Mouse (Mus musculus) layer of hippocampus, postnatal 10 days (tissue): ENCODE results near the gene Ccdc88b. TPM values are rescaled to one million over a fixed set of nuclear protein-coding genes. Genes with fewer than 3 reads are reported as not detected.

ENCODE experiments used
- DNase-seq, 2 experiments: peaks; one replicate each; pipeline ENCODE4 v3.0.0; 2021; ENCODE audit warnings: low spot score in 2 of 2
- total RNA-seq, 2 experiments: library from RNA; stranded (reverse); gene quantifications; 2 replicates each; pipeline ENCODE4 v1.2.3; 2021

Gene Ccdc88b
- total RNA-seq, 2 experiments from 2014 or later, result 2.9 to 4.2 TPM

DNA sequence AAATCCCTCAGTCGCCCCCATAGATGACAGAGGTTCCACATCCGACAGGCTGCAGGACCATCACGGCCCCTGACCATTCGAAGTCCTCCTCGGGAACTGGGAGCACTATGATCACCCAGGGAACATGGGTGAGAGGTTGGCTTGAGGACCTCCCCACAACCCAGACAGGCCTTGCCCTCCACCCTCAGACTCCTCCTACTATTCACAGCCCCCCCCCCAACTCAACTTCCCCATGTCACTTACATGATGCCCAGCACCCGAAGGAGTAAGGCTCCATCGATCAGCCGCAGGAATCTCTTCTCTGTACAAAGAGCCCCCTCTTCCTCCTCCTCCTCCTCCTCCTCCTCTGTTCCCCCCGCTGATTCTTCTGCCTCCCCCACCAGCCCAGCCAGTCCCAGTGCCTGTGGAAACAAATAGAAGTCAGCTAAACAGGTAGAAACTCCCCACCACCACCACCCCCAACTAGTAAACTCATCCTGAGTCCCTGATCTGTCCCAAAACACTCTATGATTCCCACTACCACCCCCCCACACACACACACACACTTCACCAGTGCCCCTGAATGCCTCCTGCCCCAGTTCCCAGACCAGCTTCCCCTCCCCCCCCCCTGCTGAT, 513 bp downstream of the Ccdc88b start:
- no peak for DNase-seq

DNA sequence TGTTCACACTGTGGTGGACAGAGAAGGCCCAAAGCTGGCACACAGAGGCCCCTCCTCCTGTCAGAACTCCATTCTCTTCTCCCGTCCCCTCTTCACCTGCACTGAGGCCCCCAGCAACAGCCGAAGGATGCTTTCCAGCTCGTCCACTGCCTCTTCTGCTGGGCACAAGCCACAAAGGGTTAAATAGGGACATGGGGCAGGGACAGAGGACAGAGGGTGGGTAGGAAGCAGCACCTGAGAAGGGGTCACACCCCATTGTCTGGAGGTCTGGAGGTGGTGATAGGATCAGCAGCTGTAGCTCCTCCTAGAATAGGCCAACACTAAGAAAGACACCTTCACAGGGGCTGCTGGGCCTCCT, 1.0 kb downstream of the Ccdc88b start:
- DNase-seq, result no peak

DNA sequence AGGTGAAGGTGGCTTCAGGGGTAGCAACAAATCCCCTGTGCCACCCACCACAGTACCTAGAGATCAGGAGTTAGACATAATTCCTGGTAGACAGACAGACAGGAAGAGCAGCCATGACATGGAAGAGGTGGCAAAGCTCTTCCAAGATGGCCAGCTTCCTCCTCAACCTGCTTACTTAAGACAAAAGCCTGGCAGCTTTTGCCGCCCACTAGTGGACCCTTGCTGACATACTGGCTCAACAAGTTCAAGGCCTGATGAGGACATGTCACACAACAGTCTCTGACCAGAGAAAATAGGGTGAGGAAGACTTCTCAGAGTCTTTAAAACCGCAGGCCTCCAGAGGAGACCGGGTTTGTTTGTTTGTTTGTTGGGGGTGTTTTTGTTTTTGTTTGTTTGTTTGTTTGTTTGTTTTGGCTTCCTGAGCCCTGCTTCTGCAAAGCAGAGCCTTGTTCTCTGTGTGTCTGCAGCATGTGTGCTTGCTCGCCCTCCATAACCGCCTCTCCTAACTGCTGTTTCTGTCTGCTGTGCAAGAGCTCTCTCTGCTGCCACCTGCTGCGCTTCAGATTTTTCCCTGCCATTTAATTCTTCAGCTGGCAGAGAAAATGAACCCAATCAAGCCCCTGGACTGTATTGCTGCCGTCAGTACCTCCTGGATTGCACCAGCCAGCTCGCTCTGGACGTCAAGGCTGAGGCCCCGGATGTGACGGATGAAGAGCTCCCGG, 1.6 kb downstream of the Ccdc88b start:
- peak; percentile 77 to 79 for DNase-seq

DNA sequence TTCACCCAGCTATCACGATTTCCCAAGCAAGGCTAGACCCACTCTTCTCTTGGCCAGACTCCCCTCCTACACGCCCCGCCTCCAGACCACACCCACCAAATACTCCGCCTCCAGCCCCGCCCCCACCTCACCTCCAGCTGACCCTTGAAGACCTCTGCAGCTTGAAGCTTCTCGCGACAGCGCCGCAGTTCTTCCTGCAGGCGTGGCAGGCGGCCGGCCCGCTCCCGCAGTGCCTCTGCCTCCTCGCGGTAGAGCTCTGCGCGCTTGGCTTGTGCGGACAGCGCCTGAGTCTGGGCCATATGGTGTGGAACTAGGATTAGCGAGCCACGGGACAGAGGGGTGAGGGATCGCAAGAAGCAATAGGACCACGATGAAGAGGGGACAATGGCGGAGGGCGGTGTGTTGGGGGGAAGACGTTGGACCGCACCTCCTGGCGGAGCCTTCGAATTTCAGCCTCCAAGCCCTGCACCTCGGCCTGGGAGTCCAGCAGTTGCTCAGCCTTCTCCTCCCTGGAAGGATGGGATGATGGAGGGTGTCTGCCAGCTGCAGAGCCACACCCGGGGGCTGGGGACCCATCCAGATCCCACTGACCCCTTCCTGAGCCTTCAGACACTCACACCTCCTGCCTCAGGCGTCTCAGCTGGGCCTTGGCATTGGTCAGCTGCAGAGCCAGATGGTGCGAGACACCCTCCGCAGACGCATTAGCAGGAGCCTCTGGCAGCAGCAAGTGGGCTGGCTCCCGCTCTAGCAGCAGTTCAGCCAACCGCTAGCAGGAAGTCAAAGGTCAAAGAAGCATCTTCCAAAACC, 2.6 kb downstream of the Ccdc88b start:
- DNase-seq, result no peak

DNA sequence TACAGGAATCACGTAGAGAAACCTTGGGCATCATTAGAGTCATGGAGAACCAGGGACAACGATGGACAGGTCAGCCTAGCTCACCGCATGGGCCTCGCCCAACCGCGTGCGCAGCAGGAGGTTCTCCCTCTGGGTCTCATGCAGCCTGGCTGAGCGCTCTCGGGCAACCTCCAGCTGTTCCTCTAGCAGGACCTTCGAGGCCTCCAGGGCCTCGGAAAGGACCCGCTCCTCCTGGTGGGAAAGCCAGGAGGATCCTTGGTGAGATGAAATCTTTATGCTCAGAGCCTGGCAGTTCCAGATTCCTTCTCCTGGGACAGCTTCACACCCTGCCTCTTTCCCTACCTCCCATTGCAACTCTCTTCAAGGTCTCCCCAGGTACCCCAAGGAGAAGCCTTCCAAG, 3.4 kb downstream of the Ccdc88b start:
- no peak for DNase-seq

DNA sequence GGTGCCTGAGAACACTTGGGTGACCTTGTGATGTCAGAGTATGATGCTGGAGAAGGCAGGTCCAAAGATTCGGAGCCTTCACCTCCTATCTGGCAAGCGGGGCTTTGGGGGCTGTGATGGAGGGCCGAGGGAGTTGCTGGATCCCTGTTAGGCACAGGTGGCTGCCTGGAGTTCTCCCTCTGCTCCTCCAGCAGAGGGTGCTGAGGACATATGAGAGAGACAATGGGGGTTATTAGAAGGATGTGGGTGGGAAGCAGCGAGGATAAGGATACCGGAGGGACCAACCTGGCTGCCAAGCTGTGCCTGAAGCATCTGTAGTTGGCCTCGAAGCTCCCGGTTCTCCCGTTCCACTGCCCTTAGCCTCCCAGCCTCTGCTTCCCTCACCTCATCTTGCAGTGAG, 4.1 kb downstream of the Ccdc88b start:
- DNase-seq, result no peak

DNA sequence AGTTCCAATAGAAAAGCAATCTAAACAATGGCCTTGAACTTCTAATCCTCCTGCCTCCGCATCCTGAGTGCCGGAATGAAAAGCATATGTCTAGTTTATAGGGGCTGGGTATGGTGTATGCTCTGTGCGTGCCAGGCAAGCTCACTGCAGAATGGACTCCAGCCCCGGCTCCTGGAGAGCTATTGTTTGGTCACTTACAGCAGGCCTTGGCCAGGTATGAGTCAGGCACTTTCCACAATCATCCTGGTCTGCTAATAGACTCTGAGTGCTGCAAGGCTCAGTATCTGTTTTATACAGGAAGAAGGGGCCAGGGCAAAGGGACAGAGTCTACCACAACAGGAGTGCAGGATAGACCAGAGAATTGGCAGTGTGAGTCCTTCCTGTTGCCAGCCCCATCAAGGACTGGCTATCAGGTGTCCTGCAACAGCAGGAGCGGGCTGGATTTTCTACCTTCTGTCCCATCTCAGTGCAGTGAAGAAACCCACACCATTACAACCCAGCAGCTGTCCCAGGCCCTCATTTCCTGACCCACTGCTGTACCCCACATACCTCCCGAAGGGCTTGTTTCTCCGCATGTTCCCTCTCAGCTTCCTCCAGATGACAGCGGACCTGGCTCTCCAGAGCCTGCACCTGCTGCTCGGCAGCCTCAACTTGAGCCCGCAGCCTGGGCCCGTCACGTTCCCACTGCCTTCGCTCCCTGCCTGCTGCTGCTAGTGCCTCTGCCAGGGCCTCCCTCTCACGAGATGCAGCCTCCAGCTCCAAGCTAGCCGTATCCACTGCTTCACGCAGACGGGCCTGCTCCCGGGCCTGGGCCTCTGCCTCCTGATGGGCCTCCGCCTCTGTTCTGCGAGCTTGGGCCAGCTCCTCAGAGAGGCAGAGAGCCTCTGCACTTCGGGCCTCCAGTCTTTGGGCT, 5.4 kb downstream of the Ccdc88b start:
- no peak for DNase-seq

DNA sequence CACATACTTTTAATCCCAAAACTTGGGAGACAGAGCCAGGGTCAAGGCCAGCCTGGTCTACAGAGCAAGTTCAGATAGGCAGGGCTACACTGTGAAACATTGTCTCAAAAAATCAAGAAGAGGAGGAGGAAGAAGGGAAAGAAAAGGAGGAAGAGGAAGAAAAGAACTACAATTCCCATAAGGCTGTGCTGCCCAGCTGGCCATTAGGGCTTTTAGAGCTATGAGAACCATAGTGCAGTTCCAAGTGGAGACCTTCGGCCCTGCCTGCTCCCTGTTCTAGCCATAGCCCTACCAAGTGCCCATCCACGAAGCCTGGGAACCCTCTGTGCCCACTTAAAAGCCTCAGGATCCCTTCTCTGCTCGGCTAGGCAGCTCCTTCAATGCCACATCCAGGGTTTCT, 6.5 kb downstream of the Ccdc88b start:
- no peak for DNase-seq

DNA sequence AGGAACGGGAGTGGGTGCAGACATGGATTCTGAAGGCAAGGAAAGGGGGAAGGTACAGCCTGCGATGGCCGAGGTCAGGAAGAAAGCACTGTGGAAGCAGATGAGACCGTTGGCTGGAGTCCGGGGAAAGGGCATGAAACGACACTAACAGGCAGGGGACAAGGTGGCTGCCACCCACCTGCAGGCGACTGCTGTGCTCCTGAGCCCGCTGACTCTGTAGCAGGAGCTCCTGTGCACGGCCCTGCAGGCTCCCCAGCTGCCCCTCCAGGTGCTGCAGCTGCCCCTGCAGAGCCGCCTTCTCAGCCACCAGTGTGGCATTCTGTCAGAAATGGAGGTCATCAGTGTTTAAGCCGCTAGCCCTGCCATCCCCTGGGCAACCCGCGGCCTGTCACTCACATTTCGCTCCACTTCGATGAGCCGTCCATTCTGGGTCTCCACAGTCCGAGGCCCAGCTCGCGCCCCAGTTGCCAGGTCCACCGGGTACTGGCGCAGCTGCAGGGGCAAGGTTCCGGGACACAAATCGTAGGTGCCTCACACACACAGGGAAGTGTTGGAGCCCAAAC, 8.4 kb downstream of the Ccdc88b start:
- no peak for DNase-seq

DNA sequence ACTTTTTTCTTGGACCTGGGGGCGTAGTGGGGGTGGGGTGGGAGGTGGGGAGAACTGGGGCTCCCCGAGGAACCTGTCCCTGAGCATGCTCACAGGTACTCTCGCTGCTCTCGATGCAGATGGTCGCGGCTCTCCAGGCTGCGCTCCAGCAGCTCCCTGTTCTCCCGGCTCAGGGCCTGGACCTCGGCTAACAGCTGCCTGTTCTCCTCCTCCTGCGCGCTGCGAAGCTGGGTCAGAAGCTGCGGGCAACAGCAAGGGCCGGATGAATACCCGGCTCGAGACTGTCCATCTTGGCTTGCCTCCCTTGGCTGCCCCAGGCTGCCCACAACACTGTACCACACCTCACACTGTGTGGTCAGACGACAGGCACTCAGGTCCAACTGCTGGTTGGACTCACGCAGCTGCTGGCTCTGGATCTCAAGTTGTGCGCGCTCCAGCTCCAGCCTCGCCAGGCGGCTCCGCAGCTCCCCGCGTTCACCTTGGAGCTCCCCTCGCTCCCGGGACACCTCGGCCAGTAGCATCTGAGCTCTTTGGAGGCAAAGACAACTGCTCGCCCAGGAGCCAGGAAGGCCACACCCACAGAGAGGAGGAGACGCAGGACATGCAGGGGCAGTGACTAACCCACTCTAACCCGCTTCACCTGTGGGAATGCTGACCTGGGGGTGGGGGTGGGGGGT, 10.0 kb downstream of the Ccdc88b start:
- no peak for DNase-seq

DNA sequence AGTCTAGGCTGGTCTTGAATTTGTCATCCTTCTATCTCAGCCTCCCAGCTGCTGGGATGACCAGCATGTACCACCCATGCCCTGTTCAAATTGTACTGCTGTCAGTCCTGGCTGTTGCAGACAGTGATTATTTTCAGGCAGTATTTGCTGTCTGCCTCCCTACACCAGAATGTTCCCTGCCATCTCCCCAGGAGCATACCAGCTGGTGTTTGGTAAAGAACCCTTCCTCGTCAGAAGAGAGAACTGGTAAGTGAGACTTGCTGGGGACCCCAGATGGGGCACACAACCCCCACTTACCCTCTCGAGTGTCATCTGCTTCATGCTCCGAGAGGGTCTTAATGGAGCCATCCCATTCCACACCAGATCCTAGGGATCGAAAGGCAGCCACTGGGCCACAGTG, 12.0 kb downstream of the Ccdc88b start:
- DNase-seq, result no peak

DNA sequence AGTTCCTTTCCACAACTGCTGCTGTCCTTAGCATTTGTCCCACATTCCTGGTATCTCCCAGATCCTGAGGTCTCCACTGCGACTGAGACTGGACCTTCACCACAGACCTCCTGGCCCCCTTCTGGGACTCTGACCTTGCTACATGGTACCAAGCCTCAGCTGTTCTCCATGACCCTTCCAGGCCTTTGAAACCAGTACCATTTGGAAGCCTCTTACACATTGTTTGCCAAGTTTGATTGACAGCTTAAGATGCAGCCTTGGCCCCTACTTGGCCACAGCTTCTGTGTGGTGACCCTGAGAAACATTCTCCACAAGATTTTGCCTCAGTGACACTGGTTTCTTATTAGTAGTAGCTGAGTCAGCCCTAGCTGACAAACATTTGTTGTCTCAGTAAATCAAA, 15.7 kb downstream of the Ccdc88b start:
- DNase-seq, result no peak

DNA sequence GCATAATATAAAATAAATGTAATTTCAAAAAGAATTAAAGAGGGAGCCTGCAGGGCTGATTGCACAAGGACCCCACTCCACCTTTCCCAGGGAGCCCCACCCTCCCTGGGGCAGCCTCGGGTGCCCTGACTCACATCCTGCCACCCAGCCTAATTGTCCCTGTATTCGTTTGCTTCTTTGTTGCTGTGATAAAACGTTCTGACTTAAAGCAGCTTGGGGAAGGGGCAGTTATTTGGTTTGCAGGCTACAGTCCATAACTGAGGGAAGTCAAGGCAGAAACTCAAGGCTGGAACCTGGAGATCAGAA, 16.8 kb downstream of the Ccdc88b start:
- no peak for DNase-seq

DNA sequence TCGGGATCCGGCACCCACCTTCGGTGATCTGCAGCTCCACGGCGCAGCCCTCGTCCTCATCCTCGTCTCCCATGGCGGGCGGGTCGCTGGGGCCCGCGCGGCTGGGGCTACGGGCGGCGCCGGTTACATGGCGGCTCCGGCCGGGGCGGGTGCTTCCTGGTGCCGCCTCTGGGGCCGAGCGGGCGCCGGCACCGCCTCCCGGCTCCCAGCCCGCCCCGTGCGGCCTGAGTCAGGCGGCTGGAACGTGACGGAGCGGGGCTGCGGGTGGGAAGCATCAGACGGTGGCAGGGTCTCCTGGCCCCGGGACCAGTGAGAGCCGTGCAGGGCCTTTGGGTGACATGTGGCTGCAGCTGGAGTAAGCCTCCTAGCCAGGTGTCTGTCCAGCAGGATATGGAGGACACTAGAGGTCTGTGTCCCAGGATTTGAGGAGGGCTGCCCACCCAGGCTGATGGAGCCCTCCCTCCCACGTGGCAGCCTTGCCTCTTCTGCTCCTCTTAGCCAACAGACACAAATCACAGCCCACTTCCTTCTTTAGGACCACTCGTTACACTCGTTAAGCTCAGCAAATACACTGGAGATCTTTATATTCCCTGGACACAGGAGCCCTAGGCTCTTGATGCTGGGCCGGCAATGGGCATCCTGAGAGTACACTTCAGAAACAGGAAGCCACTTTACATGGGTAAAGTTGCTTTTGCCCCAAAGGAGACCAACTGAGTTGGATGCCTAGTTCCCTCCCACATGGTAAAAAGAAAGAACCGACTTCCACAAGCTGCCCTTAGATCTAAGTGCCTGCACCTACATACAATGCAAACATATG, 17.3 kb downstream of the Ccdc88b start, which contains the start of gene Rps6ka4:
Gene Rps6ka4, minus strand, starts transcription at position 162 of the 817 bp plus-strand sequence.
- DNase-seq, result peak; percentile 56 to 72

DNA sequence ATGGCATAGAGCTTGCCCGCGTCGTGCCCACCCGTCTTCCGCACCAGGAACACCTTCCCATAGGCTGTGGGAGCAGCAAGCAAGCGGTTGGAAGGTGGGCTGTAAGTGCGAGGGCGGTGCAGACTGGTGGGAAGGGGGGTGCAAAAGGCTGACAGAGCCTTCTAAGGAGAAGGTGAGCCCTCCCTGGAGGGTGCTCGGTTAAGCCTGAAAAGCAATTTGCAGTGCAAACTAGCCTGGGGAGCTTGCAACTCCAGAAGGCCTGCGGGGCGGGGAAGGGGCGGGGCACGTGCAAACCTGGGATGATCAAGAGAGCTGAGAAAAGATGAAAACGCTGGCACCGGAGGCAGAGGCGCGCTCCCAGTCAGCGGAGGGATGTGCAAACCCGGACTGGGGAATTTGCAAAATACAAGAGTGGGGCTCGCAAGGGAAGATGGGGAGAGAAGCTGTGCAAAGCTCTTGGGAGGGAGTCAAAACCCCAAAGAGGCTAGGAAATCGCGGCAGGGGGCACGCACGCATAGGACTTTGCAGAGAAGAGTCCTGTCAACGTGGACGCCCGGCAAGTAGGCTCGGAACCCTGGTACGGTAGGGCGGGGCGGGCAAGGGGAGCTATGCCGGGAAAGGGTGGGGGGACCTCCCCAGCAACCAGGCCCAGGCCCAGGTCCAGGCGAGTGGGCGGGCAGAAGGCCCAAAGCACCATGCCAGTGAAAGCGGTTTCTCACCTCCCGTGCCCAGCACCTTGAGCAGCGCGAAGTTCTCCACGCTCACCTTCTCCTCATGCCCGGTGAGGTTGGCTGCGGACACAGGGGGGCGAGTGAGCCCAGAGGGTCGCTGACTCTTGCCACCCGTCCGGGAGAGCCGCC, 18.2 kb downstream of the Ccdc88b start:
- DNase-seq, result no peak

DNA sequence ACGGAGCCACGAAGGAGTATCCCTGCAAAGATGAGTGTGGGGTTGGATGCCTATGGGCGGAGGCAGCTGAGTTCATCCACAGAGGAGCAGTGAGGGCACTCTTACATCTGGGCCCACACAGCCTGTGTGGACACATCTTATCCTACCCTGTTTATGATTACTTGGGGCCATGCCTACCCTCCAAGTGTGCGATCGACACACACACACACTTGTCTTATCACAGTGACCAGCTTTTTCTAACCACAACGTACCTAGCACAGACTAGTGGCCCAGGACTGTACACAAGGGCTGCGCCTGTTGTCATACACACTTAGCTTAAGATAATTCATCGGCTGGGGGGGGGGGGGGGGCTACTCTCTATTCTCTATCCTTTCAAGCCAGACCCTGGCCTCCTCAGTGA, 25.6 kb downstream of the Ccdc88b start:
- DNase-seq, result no peak

DNA sequence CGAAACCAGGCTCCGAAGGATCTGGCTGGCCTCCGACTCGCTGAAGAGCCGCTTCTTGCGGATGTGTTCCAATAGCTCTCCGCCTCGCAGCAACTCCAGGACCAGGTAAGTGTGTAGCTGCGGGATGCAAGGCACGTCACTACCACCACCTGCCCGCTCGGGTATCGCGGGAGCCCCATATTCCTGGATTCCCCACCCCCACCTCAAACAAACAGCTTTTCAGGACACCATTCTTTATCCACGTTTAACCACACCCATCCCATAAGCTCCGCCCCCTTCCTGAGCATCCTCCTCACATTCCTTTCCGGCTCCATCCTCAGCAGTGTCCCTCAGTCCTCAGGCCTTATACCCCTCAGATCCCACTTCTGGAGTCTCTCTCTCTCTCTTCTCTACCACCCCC, 26.7 kb downstream of the Ccdc88b start:
- DNase-seq, result no peak

DNA sequence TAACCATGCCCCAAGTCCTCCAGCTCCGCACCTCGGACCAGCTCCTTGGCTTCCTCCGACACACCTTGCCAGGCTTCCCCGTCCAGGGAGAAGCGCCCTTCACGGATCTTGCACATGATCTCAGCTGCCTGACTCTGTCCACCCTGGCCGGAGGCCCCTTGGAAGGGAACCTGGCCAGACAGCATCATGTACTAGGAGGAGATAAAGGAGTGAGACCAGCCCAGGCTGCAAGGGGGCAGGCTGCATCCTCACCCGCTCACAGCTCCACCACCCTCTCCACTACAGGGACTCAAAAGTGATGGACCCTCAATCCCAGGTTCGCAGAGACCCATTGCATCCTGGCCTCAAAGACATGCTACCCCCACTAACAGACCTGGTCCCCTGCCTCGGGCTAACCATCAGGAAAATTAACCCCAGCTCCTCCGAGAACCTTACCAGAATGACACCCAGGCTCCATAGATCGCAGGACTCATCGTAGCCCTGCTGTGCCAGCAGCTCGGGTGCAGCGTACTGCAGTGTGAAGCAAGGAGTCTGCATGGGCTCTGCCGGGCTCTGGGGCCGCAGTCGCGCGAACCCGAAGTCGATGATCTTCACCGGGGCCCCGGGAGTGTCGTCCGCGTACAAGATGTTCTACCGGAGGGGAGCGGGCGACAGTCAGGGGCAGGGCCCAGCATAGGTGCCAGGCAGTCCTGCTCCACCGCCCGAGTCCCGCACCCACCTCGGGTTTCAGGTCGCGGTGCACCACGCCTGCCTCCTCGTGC, 27.3 kb downstream of the Ccdc88b start:
- no peak for DNase-seq
